Mouse (Mus musculus) liver, embryonic 11.5 days (tissue): Measurements from ENCODE around the gene Olfr774. TPM values are rescaled to one million over a fixed set of nuclear protein-coding genes. Genes with fewer than 3 reads are reported as not detected.
"Not testable (repeated sequence)": the region's sequence is repeated elsewhere in the genome, so short reads cannot be mapped to it uniquely, and the experiment has no call there.

ENCODE experiments used
- ATAC-seq: fragments of 200-750 bp; cut with Nextera tagmentation; replicated peaks from 2 replicates; pipeline ENCODE4 v1.8.0; 2017; ENCODE audit warnings: moderate number of reproducible peaks, mild to moderate bottlenecking, moderate TSS enrichment, moderate library complexity; ENCODE audit not compliant: low FRiP score
- DNase-seq: peaks from one replicate; pipeline ENCODE4 v3.0.0-alpha.2; 2017; ENCODE audit warnings: low spot score
- H3K27ac ChIP-seq: fragments of 300-500 bp; sonication (generic); 2 replicates; pipeline ENCODE4 v1.5.1; 2014; ENCODE audit warnings: mild to moderate bottlenecking, low read depth, low read length, control low read depth
- H3K27me3 ChIP-seq: fragments of 300-500 bp; sonication (generic); replicated peaks from 2 replicates; pipeline ENCODE4 v1.6.1; 2014; ENCODE audit warnings: low read length, mixed read lengths; ENCODE audit not compliant: control insufficient read depth, insufficient read depth
- H3K36me3 ChIP-seq: fragments of 300-500 bp; sonication (generic); 2 replicates; pipeline ENCODE4 v1.6.1; 2014; ENCODE audit warnings: mild to moderate bottlenecking, low read length, moderate library complexity, mixed read lengths; ENCODE audit not compliant: control insufficient read depth, insufficient read depth
- H3K4me1 ChIP-seq: fragments of 300-500 bp; sonication (generic); replicated peaks from 2 replicates; pipeline ENCODE4 v1.6.1; 2014; ENCODE audit warnings: low read length, mixed read lengths; ENCODE audit not compliant: control insufficient read depth, insufficient read depth
- H3K4me2 ChIP-seq: fragments of 300-500 bp; sonication (generic); 2 replicates; pipeline ENCODE4 v1.6.1; 2014; ENCODE audit warnings: mild to moderate bottlenecking, control low read depth, moderate library complexity
- H3K4me3 ChIP-seq: fragments of 300-500 bp; sonication (generic); 2 replicates; pipeline ENCODE4 v1.5.1; 2014; ENCODE audit warnings: low read depth, low read length, control low read depth
- H3K9ac ChIP-seq: fragments of 300-500 bp; sonication (generic); 2 replicates; pipeline ENCODE4 v1.6.1; 2014; ENCODE audit warnings: low read depth, low read length, control low read depth
- H3K9me3 ChIP-seq: fragments of 300-500 bp; sonication (generic); 2 replicates; pipeline ENCODE4 v1.6.1; 2016; ENCODE audit warnings: low read length, inconsistent platforms, mixed read lengths; ENCODE audit not compliant: control insufficient read depth
- WGBS: fragments of 180-500 bp; shearing (Covaris S2); extraction: QIAGEN DNeasy Blood & Tissue Kit; methylation state at CpG from one replicate; pipeline ENCODE4 v1.1.7; 2014; 5-methylcytosine and 5-hydroxymethylcytosine counted together
- polyA plus RNA-seq: library from polyadenylated mRNA; unstranded; fragments of >200 nt; fragmentation: Nextera tagmentation; extraction: Ambion mirVana; gene quantifications from 2 replicates; pipeline ENCODE4 v1.2.1, GENCODE M21; 2014

Gene Olfr774
- polyA plus RNA-seq = not detected in 2 replicates

- no peaks in the 10 kb centered on the region for H3K27me3 ChIP-seq
- no peak within 1 kb of the TSS for H3K4me3 ChIP-seq
- no peaks in the 10 kb centered on the region for H3K36me3 ChIP-seq
- no peak within 1 kb of the TSS for H3K9ac ChIP-seq
- H3K9me3 ChIP-seq = no peaks in the 10 kb centered on the region
- H3K27ac ChIP-seq = no peak within 1 kb of the TSS
- WGBS = 67% methylated on average over 2 of the region's 2 CpGs
- ATAC-seq = no peak
- no peaks in the 10 kb centered on the region for H3K4me1 ChIP-seq
- no peak within 1 kb of the TSS for H3K4me2 ChIP-seq
- DNase-seq = no peak
Observed at GRCm38 (mm10) chr10:129235904-129236303, at the start of gene Olfr774. TSS of gene Olfr774 (plus strand) at chr10:129236204.

- H3K27me3 ChIP-seq, ATAC-seq, H3K9me3 ChIP-seq, H3K4me3 ChIP-seq, H3K9ac ChIP-seq, DNase-seq, H3K36me3 ChIP-seq, H3K27ac ChIP-seq, H3K4me2 ChIP-seq, H3K4me1 ChIP-seq: not testable (repeated sequence)
Observed at GRCm38 (mm10) chr10:129187319-129187718, 48.7 kb upstream of the Olfr774 start, which contains the start of gene Olfr773. TSS of gene Olfr773 (minus strand) at chr10:129187419.

GRCm38 (mm10) chr10:129230737-129231136 lies 5.3 kb upstream of the Olfr774 start:
- no peaks in the 10 kb centered on the region for H3K4me1 ChIP-seq

GRCm38 (mm10) chr10:129248112-129248511 lies 12.1 kb downstream of the Olfr774 start, which contains the start of gene Olfr775:
TSS of gene Olfr775 (plus strand) at chr10:129248412.
- H3K4me2 ChIP-seq = no peak within 1 kb of the TSS
- H3K9ac ChIP-seq = no peak within 1 kb of the TSS
- H3K36me3 ChIP-seq = no peaks in the 10 kb centered on the region
- H3K27ac ChIP-seq = no peak within 1 kb of the TSS
- H3K27me3 ChIP-seq = no peaks in the 10 kb centered on the region
- H3K9me3 ChIP-seq = no peaks in the 10 kb centered on the region
- H3K4me3 ChIP-seq = no peak within 1 kb of the TSS
- WGBS = 65% methylated on average over 3 of the region's 3 CpGs
- ATAC-seq (no peak), DNase-seq (no peak)
- H3K4me1 ChIP-seq = no peaks in the 10 kb centered on the region

More at GRCm38 (mm10) chr10:129230737-129231136, 5.3 kb upstream of the Olfr774 start:
- ATAC-seq = no peak
- Histone ChIP-seq H3K36me3 (no peaks in the 10 kb centered on the region), H3K27ac (no peak overlapping the region), H3K4me2 (no peak overlapping the region), H3K9ac (no peak overlapping the region), H3K9me3 (no peaks in the 10 kb centered on the region), H3K27me3 (no peaks in the 10 kb centered on the region), H3K4me3 (no peak overlapping the region)
- WGBS = 70% methylated on average over 1 of the region's 1 CpGs
- DNase-seq = no peak

- Histone ChIP-seq H3K4me3 (no peak within 1 kb of the TSS), H3K4me1 (no peaks in the 10 kb centered on the region), H3K27ac (no peak within 1 kb of the TSS), H3K9ac (no peak within 1 kb of the TSS), H3K27me3 (no peaks in the 10 kb centered on the region), H3K36me3 (no peaks in the 10 kb centered on the region), H3K4me2 (no peak within 1 kb of the TSS), H3K9me3 (no peaks in the 10 kb centered on the region)
- ATAC-seq = no peak
- DNase-seq = no peak
Observed at GRCm38 (mm10) chr10:129258827-129259226, 22.8 kb downstream of the Olfr774 start, which contains the start of gene Olfr776. TSS of gene Olfr776 (plus strand) at chr10:129259127.

GRCm38 (mm10) chr10:129271081-129271535 lies 35.1 kb downstream of the Olfr774 start, which contains the start of gene Olfr777:
TSS of gene Olfr777 (minus strand) at chr10:129271485.
- H3K4me1 ChIP-seq = no peaks in the 10 kb centered on the region
- DNase-seq (no peak), ATAC-seq (no peak)
- H3K4me2 ChIP-seq = no peak within 1 kb of the TSS
- 81% methylated on average over 2 of the region's 2 CpGs for WGBS
- H3K9ac ChIP-seq = no peak within 1 kb of the TSS
- no peak within 1 kb of the TSS for H3K27ac ChIP-seq
- no peaks in the 10 kb centered on the region for H3K9me3 ChIP-seq
- no peaks in the 10 kb centered on the region for H3K36me3 ChIP-seq
- no peaks in the 10 kb centered on the region for H3K27me3 ChIP-seq
- no peak within 1 kb of the TSS for H3K4me3 ChIP-seq

Other genes with a start within 250 kb of the Olfr774 start
- gene Olfr9, start 246.8 kb upstream of the Olfr774 start, polyA plus RNA-seq = not detected in 2 replicates
- gene Olfr763, start 225.4 kb upstream of the Olfr774 start, polyA plus RNA-seq = not detected in 2 replicates
- not detected in 2 replicates for gene Olfr764-ps1, start 196.3 kb upstream of the Olfr774 start, polyA plus RNA-seq
- not detected in 2 replicates for gene Olfr765, start 186.2 kb upstream of the Olfr774 start, polyA plus RNA-seq
- not detected in 2 replicates for gene Olfr766-ps1, start 167.2 kb upstream of the Olfr774 start, polyA plus RNA-seq
- gene Olfr767, start 153.3 kb upstream of the Olfr774 start, polyA plus RNA-seq = not detected in 2 replicates
- gene Olfr768, start 136.8 kb upstream of the Olfr774 start, polyA plus RNA-seq = not detected in 2 replicates
- not detected in 2 replicates for gene Olfr769, start 118.3 kb upstream of the Olfr774 start, polyA plus RNA-seq
- gene Olfr770, start 97.2 kb upstream of the Olfr774 start, polyA plus RNA-seq = not detected in 2 replicates
- gene Olfr771, start 71.5 kb upstream of the Olfr774 start, polyA plus RNA-seq = not detected in 2 replicates
- not detected in 2 replicates for gene Olfr772, start 58.3 kb upstream of the Olfr774 start, polyA plus RNA-seq
- not detected in 2 replicates for gene Olfr773, start 48.8 kb upstream of the Olfr774 start, polyA plus RNA-seq
- not detected in 2 replicates for gene Olfr775, start 12.2 kb downstream of the Olfr774 start, polyA plus RNA-seq
- gene Olfr776, start 22.9 kb downstream of the Olfr774 start, polyA plus RNA-seq = not detected in 2 replicates
- not detected in 2 replicates for gene Olfr777, start 35.3 kb downstream of the Olfr774 start, polyA plus RNA-seq
- not detected in 2 replicates for gene Olfr780, start 81.9 kb downstream of the Olfr774 start, polyA plus RNA-seq
- not detected in 2 replicates for gene Olfr781, start 92.7 kb downstream of the Olfr774 start, polyA plus RNA-seq
- not detected in 2 replicates for gene Olfr782, start 112.6 kb downstream of the Olfr774 start, polyA plus RNA-seq
- gene Olfr784, start 147.9 kb downstream of the Olfr774 start, polyA plus RNA-seq = 0.07 TPM in 1 of 2 replicates, not detected in the other
- not detected in 2 replicates for gene Olfr785, start 169.2 kb downstream of the Olfr774 start, polyA plus RNA-seq
- not detected in 2 replicates for gene Olfr786, start 191.1 kb downstream of the Olfr774 start, polyA plus RNA-seq
- gene Olfr787, start 225.7 kb downstream of the Olfr774 start, polyA plus RNA-seq = not detected in 2 replicates
- gene Olfr788, start 234.8 kb downstream of the Olfr774 start, polyA plus RNA-seq = not detected in 2 replicates
- not detected in 2 replicates for gene Olfr789, start 248.5 kb downstream of the Olfr774 start, polyA plus RNA-seq